Mouse (Mus musculus): ENCODE results near the gene Zfp59. TPM values are rescaled to one million over a fixed set of nuclear protein-coding genes. Genes with fewer than 3 reads are reported as not detected.
A peak's percentile ranks its signal among the peaks of the same experiment; 100 is the strongest.
"Not testable (repeated sequence)": the region's sequence is repeated elsewhere in the genome, so short reads cannot be mapped to it uniquely, and the experiment has no call there.

The Zfp59 gene
- polyA plus RNA-seq (2015; fragmentation: Nextera tagmentation; extraction: Ambion mirVana): 8.3 and 8.8 TPM in 2 replicates

DNA sequence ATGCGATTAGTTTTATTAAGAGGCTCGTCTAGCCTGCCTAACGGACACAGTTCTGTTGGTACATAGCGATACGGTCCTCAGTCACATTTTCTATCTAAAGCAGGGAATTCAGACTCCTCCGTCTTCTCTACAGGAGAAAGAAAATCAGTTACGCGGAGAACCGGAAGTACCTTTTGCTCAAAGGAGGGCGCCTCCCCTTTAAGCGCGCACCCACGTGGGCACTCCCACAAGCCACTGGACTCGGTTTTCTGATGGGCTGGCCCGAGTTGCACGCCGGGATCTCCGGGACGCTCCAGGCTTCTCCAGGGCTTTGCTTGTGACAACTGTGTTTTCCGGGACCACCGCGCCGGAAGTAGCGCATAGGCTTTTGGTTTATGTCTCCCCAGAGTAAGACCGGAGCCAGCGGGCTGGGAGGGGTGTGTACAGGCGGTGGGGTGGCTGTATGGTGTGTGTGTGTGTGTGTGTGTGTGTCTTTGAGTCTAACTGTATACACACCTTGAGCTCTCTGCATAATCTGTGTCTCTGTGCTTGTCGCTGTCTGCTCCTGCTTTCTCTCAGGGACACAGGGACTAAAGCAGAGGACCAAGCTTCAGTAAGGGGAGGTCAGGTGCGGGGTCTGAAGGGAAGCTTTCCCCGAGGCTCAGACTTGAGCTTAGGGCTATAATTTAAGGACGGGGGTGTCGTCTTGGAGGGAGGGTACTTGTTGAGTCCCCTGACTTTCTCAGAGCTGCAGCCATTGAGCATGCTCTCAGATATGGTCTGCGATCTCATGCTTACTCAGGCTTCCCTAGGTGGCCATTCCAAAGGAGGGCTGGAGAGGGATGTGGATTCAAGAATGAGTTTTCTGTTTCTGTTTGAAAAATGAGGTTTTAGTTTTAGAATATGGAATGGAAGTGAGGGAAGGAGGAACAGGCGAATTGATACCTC lies at the start of gene Zfp59:
Gene Zfp59 (plus strand): TSS at position 285 of the 927 bp plus-strand sequence.
- Histone ChIP-seq H3K27me3 (no peaks in the 10 kb centered on the region), H3K4me2 (peak within 1 kb of the TSS; percentile 73), H3K4me3 (replicated peaks) (peak within 1 kb of the TSS; percentile 57), H3K36me3 (no peaks in the 10 kb centered on the region), H3K9ac (peak within 1 kb of the TSS; percentile 63), H3K4me1 (peaks cover 8% of the 10 kb centered on the region), H3K9me3 (replicated peaks) (no peaks in the 10 kb centered on the region), H3K27ac (peak within 1 kb of the TSS; percentile 84)
- WGBS: 3% methylated on average over 34 of the region's 34 CpGs
- ATAC-seq (replicated peaks; ENCODE audit: low FRiP score): peak; percentile 99

DNA sequence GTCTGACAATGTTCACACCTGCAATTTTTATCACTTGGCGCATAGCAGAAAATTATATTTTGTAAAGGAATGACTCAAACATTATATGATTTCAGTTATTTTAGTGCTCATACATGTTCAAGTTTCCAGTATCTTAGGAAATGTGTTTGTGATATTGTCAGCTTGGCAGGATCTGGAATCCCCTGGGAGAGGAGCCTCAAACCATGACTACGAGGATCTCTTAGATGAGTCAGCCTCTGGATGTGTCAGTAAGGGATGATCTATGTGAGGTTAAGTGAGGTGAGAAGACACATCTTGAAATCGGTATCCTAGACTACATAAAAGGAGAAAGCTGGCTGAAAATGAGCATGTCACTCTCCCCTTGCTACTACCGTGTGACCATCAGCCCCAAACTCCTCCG lies 49.1 kb upstream of the Zfp59 start:
- H3K27ac ChIP-seq: no peak overlapping the region
- H3K9ac ChIP-seq: no peak overlapping the region
- H3K4me2 ChIP-seq: no peak overlapping the region
- no peak overlapping the region for H3K4me3 ChIP-seq (replicated peaks)
- 83% methylated on average over 5 of the region's 5 CpGs for WGBS
- no peaks in the 10 kb centered on the region for H3K36me3 ChIP-seq
- H3K4me1 ChIP-seq: no peaks in the 10 kb centered on the region
- no peak for ATAC-seq (replicated peaks; ENCODE audit: low FRiP score)
- no peaks in the 10 kb centered on the region for H3K27me3 ChIP-seq
- peaks cover 10% of the 10 kb centered on the region; the same call in 1 of the 2 replicates for H3K9me3 ChIP-seq (replicated peaks)

DNA sequence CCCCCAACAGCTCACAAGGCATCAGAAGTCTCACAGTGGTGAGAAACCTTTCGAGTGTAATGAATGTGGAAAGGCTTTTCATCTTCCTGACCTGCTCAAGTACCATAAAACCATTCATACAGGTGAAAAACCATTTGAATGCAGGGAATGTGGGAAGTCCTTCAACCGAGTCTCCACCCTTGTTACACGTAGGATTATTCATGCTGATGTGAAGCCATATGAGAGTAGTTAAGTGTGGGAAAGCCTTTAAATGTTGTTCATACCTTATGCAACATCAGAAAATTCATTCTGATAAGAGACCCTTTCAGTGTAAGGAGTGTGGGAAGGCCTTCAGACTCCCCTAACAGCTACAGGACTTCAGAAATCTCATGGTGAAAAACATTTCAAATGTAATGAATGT lies 44.5 kb upstream of the Zfp59 start:
- not testable (repeated sequence) for H3K9me3 ChIP-seq (replicated peaks); H3K4me3 ChIP-seq (replicated peaks); H3K9ac ChIP-seq; H3K4me2 ChIP-seq; H3K27ac ChIP-seq; ATAC-seq (replicated peaks; ENCODE audit: low FRiP score); H3K4me1 ChIP-seq; H3K27me3 ChIP-seq; H3K36me3 ChIP-seq
- 26% methylated on average over 3 of the region's 3 CpGs for WGBS

GRCm38 (mm10) chr7:27794566-27794965 lies 43.8 kb upstream of the Zfp59 start:
- ATAC-seq (replicated peaks; ENCODE audit: low FRiP score): no peak
- H3K27ac ChIP-seq: no peak overlapping the region

GRCm38 (mm10) chr7:27797906-27798811 lies 40.2 kb upstream of the Zfp59 start:
- Histone ChIP-seq H3K4me3 (replicated peaks) (peak overlapping the region; percentile 20; the same call in 1 of the 2 replicates), H3K9me3 (replicated peaks) (no peaks in the 10 kb centered on the region), H3K4me2 (peak overlapping the region; percentile 48), H3K36me3 (no peaks in the 10 kb centered on the region), H3K27me3 (no peaks in the 10 kb centered on the region), H3K4me1 (peaks cover 7% of the 10 kb centered on the region), H3K9ac (no peak overlapping the region), H3K27ac (peak overlapping the region; percentile 67)
- ATAC-seq (replicated peaks; ENCODE audit: low FRiP score): peak; percentile 79
- 38% methylated on average over 7 of the region's 8 CpGs for WGBS

More at GRCm38 (mm10) chr7:27794566-27794965, 43.8 kb upstream of the Zfp59 start:
- Histone ChIP-seq H3K27me3 (no peaks in the 10 kb centered on the region), H3K36me3 (no peaks in the 10 kb centered on the region), H3K4me2 (no peak overlapping the region), H3K4me3 (replicated peaks) (no peak overlapping the region), H3K9ac (no peak overlapping the region), H3K9me3 (replicated peaks) (no peaks in the 10 kb centered on the region), H3K4me1 (peaks cover 7% of the 10 kb centered on the region)

DNA sequence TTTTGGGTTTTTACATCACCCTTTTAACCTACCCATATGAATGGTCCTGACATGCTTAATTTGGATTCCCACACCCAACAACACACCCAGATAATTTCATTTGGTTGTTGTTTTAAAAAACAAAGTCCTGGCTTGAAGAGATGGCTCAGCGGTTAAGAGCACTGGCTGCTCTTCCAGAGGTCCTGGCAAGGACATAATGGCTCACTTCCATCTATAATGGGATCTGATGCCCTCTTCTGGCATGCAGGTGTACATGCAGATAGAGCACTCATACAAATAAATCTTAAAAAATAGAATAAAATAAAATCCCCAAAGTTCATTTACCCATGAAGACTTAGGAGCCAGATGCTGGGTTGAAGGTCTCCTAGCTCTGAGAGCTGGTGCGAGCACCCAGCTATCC lies 37.3 kb upstream of the Zfp59 start:
- 55% methylated on average over 2 of the region's 2 CpGs for WGBS
- Histone ChIP-seq H3K27ac (no peak overlapping the region), H3K4me1 (peaks cover 14% of the 10 kb centered on the region), H3K36me3 (no peaks in the 10 kb centered on the region), H3K9ac (no peak overlapping the region), H3K27me3 (no peaks in the 10 kb centered on the region), H3K9me3 (replicated peaks) (no peaks in the 10 kb centered on the region), H3K4me2 (no peak overlapping the region), H3K4me3 (replicated peaks) (no peak overlapping the region)
- ATAC-seq (replicated peaks; ENCODE audit: low FRiP score): no peak

GRCm38 (mm10) chr7:27802986-27803385 lies 35.4 kb upstream of the Zfp59 start:
- Histone ChIP-seq H3K9me3 (replicated peaks) (no peaks in the 10 kb centered on the region), H3K4me2 (no peak overlapping the region), H3K36me3 (peaks cover 7% of the 10 kb centered on the region), H3K27me3 (no peaks in the 10 kb centered on the region), H3K4me1 (peaks cover 11% of the 10 kb centered on the region), H3K9ac (no peak overlapping the region), H3K27ac (no peak overlapping the region), H3K4me3 (replicated peaks) (no peak overlapping the region)
- 73% methylated on average over 5 of the region's 5 CpGs for WGBS
- ATAC-seq (replicated peaks; ENCODE audit: low FRiP score): no peak

DNA sequence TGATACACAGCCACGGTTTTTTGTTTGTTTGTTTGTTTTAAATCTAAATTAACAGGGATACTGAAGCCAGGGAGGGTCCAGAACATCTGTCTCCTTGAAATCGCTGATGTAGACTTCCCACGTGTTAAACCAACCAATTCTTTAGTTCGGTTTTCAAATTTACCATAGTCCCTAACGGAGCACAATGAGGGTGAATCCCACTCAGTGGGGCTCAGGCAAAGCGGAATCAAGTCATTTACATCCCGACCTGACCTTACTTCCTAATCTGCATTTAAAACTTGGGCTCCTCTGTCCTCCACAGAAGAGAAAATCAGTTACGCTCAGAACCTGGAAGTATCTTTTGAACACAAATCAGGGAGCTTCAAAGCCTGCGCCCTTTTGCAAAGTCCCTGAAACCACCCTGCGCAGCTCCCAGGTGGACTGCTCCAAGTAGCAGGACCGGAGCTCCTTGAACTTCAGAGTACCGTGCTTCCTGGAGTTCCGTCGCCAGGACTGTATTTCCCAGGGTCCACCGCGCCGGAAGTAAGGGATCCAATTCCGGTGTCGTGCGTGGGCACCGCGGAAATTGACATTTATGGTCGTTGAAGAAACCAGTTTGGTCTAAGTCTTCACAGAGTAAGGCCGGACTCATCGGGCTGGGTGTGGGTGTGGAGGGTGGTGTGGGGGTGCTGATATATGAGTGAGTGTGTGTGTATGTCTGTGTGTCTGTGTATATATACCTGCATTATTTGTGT lies 33.9 kb upstream of the Zfp59 start:
- H3K36me3 ChIP-seq: peaks cover 22% of the 10 kb centered on the region
- H3K4me2 ChIP-seq: peak overlapping the region; percentile 72
- peaks cover 7% of the 10 kb centered on the region; the same call in 1 of the 2 replicates for H3K4me1 ChIP-seq
- ATAC-seq (replicated peaks; ENCODE audit: low FRiP score): peak; percentile 95
- H3K4me3 ChIP-seq (replicated peaks): peak overlapping the region; percentile 57
- H3K27me3 ChIP-seq: no peaks in the 10 kb centered on the region
- under 1% methylated on average over 25 of the region's 25 CpGs for WGBS
- H3K9me3 ChIP-seq (replicated peaks): no peaks in the 10 kb centered on the region
- peak overlapping the region; percentile 52 for H3K9ac ChIP-seq
- peak overlapping the region; percentile 87 for H3K27ac ChIP-seq

GRCm38 (mm10) chr7:27806896-27807295 lies 31.5 kb upstream of the Zfp59 start, which contains the start of gene Zfp626:
Gene Zfp626, plus strand, starts transcription at chr7:27807196.
- not testable (repeated sequence) for H3K9ac ChIP-seq; H3K4me1 ChIP-seq; H3K4me2 ChIP-seq; H3K9me3 ChIP-seq (replicated peaks); ATAC-seq (replicated peaks; ENCODE audit: low FRiP score); H3K27ac ChIP-seq; H3K4me3 ChIP-seq (replicated peaks); H3K27me3 ChIP-seq
- peaks cover 44% of the 10 kb centered on the region for H3K36me3 ChIP-seq
- WGBS: 82% methylated on average over 3 of the region's 3 CpGs

- 84% methylated on average over 7 of the region's 7 CpGs for WGBS
- not testable (repeated sequence) for H3K27ac ChIP-seq; H3K9me3 ChIP-seq (replicated peaks); H3K4me3 ChIP-seq (replicated peaks); H3K4me2 ChIP-seq; ATAC-seq (replicated peaks; ENCODE audit: low FRiP score); H3K9ac ChIP-seq; H3K4me1 ChIP-seq; H3K27me3 ChIP-seq
- H3K36me3 ChIP-seq: peaks cover 48% of the 10 kb centered on the region
These were observed 31.1 kb upstream of the Zfp59 start for GRCm38 (mm10) chr7:27807305-27807704.

DNA sequence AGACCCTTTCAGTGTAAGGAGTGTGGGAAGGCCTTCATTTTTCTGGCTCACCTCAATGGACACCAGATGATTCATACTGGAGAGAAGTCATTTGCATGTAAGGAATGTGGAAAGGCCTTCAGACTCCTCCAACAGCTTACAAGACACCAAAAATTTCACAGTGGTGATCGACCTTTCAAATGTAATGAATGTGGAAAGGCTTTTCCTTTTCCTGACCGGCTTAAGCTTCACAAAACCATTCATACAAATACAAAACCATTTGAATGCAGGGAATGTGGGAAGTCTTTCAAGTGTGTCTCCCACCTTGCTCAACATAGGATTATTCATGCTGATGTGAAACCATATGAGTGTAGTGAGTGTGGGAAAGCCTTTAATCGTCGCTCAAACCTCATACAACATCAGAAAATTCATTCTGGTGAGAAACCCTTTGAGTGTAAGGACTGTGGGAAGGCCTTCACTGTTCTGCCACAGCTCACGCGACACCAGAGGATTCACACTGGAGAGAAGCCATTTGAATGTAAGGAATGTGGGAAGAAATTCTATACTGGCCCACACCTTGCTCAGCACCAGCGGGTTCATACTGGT lies 19.8 kb upstream of the Zfp59 start:
- no peak overlapping the region for H3K4me2 ChIP-seq
- no peaks in the 10 kb centered on the region for H3K9me3 ChIP-seq (replicated peaks)
- H3K9ac ChIP-seq: no peak overlapping the region
- no peak overlapping the region for H3K27ac ChIP-seq
- no peak overlapping the region for H3K4me3 ChIP-seq (replicated peaks)
- WGBS: 95% methylated on average over 7 of the region's 7 CpGs
- no peaks in the 10 kb centered on the region for H3K27me3 ChIP-seq
- H3K4me1 ChIP-seq: no peaks in the 10 kb centered on the region
- peaks cover 65% of the 10 kb centered on the region for H3K36me3 ChIP-seq
- ATAC-seq (replicated peaks; ENCODE audit: low FRiP score): no peak

All from kidney, embryonic 15.5 days (tissue).